Mouse (Mus musculus) heart, postnatal 0 days (tissue): Measurements from ENCODE around the gene Mtln. TPM values are rescaled to one million over a fixed set of nuclear protein-coding genes. Genes with fewer than 3 reads are reported as not detected.

Experiments used
- ATAC-seq: fragments of 200-750 bp; cut with Nextera tagmentation; 2 replicates; pipeline ENCODE4 v1.8.0; 2017; ENCODE audit warnings: low read depth, moderate number of reproducible peaks, moderate library complexity; ENCODE audit not compliant: insufficient read depth
- DNase-seq: peaks from one replicate; pipeline ENCODE4 v3.0.0-alpha.2; 2016; ENCODE audit warnings: low spot score
- H3K27ac ChIP-seq: fragments of 300-500 bp; sonication (generic); 2 replicates; pipeline ENCODE4 v1.5.1; 2014; ENCODE audit warnings: low read depth, mild to moderate bottlenecking
- H3K27me3 ChIP-seq: fragments of 300-500 bp; sonication (generic); 2 replicates; pipeline ENCODE4 v1.6.1; 2014; ENCODE audit warnings: low read length, mixed read lengths; ENCODE audit not compliant: control insufficient read depth, insufficient read depth
- H3K36me3 ChIP-seq: fragments of 300-500 bp; sonication (generic); replicated peaks from 2 replicates; pipeline ENCODE4 v1.6.1; 2014; ENCODE audit warnings: low read length, mixed read lengths; ENCODE audit not compliant: control insufficient read depth, insufficient read depth
- H3K4me1 ChIP-seq: fragments of 300-500 bp; sonication (generic); 2 replicates; pipeline ENCODE4 v1.6.1; 2014; ENCODE audit warnings: antibody characterized with exemption; ENCODE audit not compliant: control insufficient read depth, insufficient read depth
- H3K4me2 ChIP-seq: fragments of 300-500 bp; sonication (generic); 2 replicates; pipeline ENCODE4 v1.6.1; 2014; ENCODE audit warnings: low read depth, mild to moderate bottlenecking, low read length, moderate library complexity
- H3K4me3 ChIP-seq: fragments of 300-500 bp; sonication (generic); 2 replicates; pipeline ENCODE4 v1.5.1; 2014; ENCODE audit warnings: low read depth, low read length
- H3K9ac ChIP-seq: fragments of 300-500 bp; sonication (generic); replicated peaks from 2 replicates; pipeline ENCODE4 v1.6.1; 2014; ENCODE audit warnings: low read depth, low read length, mixed read lengths
- H3K9me3 ChIP-seq: fragments of 300-500 bp; sonication (generic); replicated peaks from 2 replicates; pipeline ENCODE4 v1.6.1; 2016; ENCODE audit warnings: low read length; ENCODE audit not compliant: control insufficient read depth
- CTCF ChIP-seq: IDR thresholded peaks from 2 replicates; pipeline ENCODE4 v1.5.1; 2016; ENCODE audit warnings: antibody characterized with exemption, control low read depth, low read depth
- EP300 ChIP-seq: IDR thresholded peaks from 2 replicates; pipeline ENCODE4 v1.6.1; 2016; ENCODE audit warnings: antibody characterized with exemption, low read depth
- WGBS: fragments of 180-500 bp; shearing (Covaris S2); extraction: QIAGEN DNeasy Blood & Tissue Kit; methylation state at CpG from one replicate; pipeline ENCODE4 v1.1.7; 2014; 5-methylcytosine and 5-hydroxymethylcytosine counted together
- polyA plus RNA-seq: library from polyadenylated mRNA; unstranded; fragments of >200 nt; fragmentation: Nextera tagmentation; extraction: Ambion mirVana; gene quantifications from 2 replicates; pipeline ENCODE4 v1.2.1, GENCODE M21; 2015
- total RNA-seq: library from RNA; depleted of rRNA; stranded (reverse); fragments of >200 nt; gene quantifications from 2 replicates; pipeline ENCODE4 v1.2.3, GENCODE M21; 2014; ENCODE audit warnings: low replicate concordance; rRNA removed

The Mtln gene
- total RNA-seq (4.6 and 13.3 TPM in 2 replicates), polyA plus RNA-seq (63.3 and 65.0 TPM in 2 replicates)

- DNase-seq (peak; percentile 95), ATAC-seq (peak; percentile 96)
- no peaks in the 10 kb centered on the region for H3K9me3 ChIP-seq
- WGBS: 1% methylated on average over 37 of the region's 37 CpGs
- H3K4me1 ChIP-seq: 0 out of 2 replicates have a peak, but pooled peaks cover 7% of the 10 kb centered on the region
- H3K27me3 ChIP-seq: no peaks in the 10 kb centered on the region
- no peaks in the 10 kb centered on the region for H3K36me3 ChIP-seq
- H3K27ac ChIP-seq: peak within 1 kb of the TSS; percentile 92
- peak within 1 kb of the TSS; percentile 81 for H3K4me3 ChIP-seq
- TF ChIP-seq EP300 (no peak), CTCF (no peak)
- H3K4me2 ChIP-seq: peak within 1 kb of the TSS; percentile 88
- peak within 1 kb of the TSS; percentile 80 for H3K9ac ChIP-seq
These were observed at the start of gene Mtln for GRCm38 (mm10) chr2:127791919-127792603. Mtln (minus strand) TSS chr2:127792488.

- H3K4me2 ChIP-seq: no peak overlapping the region
- H3K4me1 ChIP-seq: 0 out of 2 replicates have a peak, but pooled peaks cover 3% of the 10 kb centered on the region
- WGBS: 52% methylated on average over 1 of the region's 1 CpGs
- H3K4me3 ChIP-seq: no peak overlapping the region
- no peak for DNase-seq
- no peaks in the 10 kb centered on the region for H3K36me3 ChIP-seq
- H3K27me3 ChIP-seq: peaks cover 50% of the 10 kb centered on the region
- TF ChIP-seq EP300 (no peak), CTCF (no peak)
- no peak overlapping the region for H3K9ac ChIP-seq
- no peak overlapping the region for H3K27ac ChIP-seq
- ATAC-seq: no peak
- no peaks in the 10 kb centered on the region for H3K9me3 ChIP-seq
These were observed 49.1 kb upstream of the Mtln start for GRCm38 (mm10) chr2:127841402-127841801.

DNA sequence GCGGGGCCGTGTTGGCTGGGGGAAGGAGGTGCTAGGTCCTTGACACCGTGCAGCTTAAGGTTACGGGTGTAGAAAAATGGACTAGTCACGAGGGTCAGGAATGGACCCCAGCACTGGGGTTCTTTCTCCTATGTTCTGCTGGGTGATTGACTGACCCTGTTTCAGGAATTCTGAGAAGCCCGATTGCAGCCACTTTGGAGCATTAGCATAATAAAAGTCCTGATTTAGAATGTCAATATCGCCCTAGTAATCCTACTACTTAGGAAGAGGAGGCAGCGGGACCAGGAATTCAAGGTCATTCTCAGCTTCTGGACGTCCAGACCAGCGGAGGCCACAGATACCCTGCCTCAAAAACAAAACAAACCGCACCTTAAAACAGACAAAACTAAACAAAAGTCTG lies 47.1 kb upstream of the Mtln start:
- H3K4me2 ChIP-seq: no peak overlapping the region
- no peak overlapping the region for H3K27ac ChIP-seq
- DNase-seq (no peak), ATAC-seq (no peak)
- no peak overlapping the region for H3K4me3 ChIP-seq
- no peaks in the 10 kb centered on the region for H3K36me3 ChIP-seq
- peaks cover 44% of the 10 kb centered on the region for H3K27me3 ChIP-seq
- TF ChIP-seq CTCF: no peak
- no peak for TF ChIP-seq EP300
- 0 out of 2 replicates have a peak, but pooled peaks cover 3% of the 10 kb centered on the region for H3K4me1 ChIP-seq
- no peak overlapping the region for H3K9ac ChIP-seq
- no peaks in the 10 kb centered on the region for H3K9me3 ChIP-seq
- WGBS: 20% methylated on average over 11 of the region's 11 CpGs

DNA sequence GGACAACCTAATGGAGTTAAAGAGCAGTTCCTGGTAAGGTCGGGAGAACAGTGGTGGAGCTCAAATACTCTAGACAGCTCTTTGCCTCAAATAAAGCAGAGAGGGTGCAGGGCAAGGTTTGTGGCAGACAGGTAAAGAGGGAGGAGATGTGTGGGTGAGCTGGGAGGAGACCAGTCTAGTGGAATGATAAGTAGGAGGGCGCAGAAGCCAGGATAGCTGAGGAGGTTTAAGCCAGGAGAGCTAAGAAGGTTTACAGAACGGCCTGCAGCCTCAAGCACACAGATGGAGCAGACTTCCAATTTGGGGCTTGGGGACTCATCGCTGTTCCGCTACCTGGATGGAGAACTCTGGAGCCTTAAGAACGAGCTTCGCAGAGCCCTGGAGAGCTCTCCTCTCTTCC lies 46.3 kb upstream of the Mtln start, which contains the start of gene Acoxl:
Acoxl (plus strand) TSS at position 301 of the 400 bp plus-strand sequence.
- H3K4me3 ChIP-seq: no peak within 1 kb of the TSS
- DNase-seq: no peak
- no peak within 1 kb of the TSS for H3K4me2 ChIP-seq
- H3K27me3 ChIP-seq: peaks cover 44% of the 10 kb centered on the region
- ATAC-seq: no peak
- no peaks in the 10 kb centered on the region for H3K9me3 ChIP-seq
- H3K9ac ChIP-seq: no peak within 1 kb of the TSS
- 63% methylated on average over 7 of the region's 7 CpGs for WGBS
- no peaks in the 10 kb centered on the region for H3K36me3 ChIP-seq
- TF ChIP-seq CTCF (no peak), EP300 (no peak)
- H3K4me1 ChIP-seq: 0 out of 2 replicates have a peak, but pooled peaks cover 3% of the 10 kb centered on the region
- H3K27ac ChIP-seq: no peak within 1 kb of the TSS

- DNase-seq (peak; percentile 26), ATAC-seq (no peak)
- Histone ChIP-seq H3K9me3 (no peaks in the 10 kb centered on the region), H3K4me2 (no peak overlapping the region), H3K4me1 (0 out of 2 replicates have a peak, but pooled peaks cover 9% of the 10 kb centered on the region), H3K4me3 (no peak overlapping the region), H3K27ac (no peak overlapping the region), H3K9ac (no peak overlapping the region), H3K36me3 (peaks cover 4% of the 10 kb centered on the region; the same call in 1 of the 2 replicates), H3K27me3 (0 out of 2 replicates have a peak, but pooled peaks cover 9% of the 10 kb centered on the region)
- WGBS: 12% methylated on average over 2 of the region's 2 CpGs
- TF ChIP-seq CTCF: peak; percentile 67
- no peak for TF ChIP-seq EP300
These were observed 40.5 kb upstream of the Mtln start for GRCm38 (mm10) chr2:127832833-127833190.
